Mouse (Mus musculus): ENCODE results near the gene Tceanc2.

Gene Tceanc2

GRCm38 (mm10) chr4:107084343-107084742 lies 94.6 kb downstream of the Tceanc2 start:
- DNase-seq (ENCODE audit: low spot score in 2 of 2): peak; percentile 21 to 22
